Comparison of ENCODE assay signal across 32 mouse cellular contexts in genomic region chr13:104869907-104870306, GRCm38 (mm10). TPM values are rescaled to one million over a fixed set of nuclear protein-coding genes. Genes with fewer than 3 reads are reported as not detected.
"Had no signal": no experiment of that assay in that cellular context is flagged by ENCODE, and none has a peak within 500 bp of the region (broad histone marks: within the 10 kb centered on the region; RNA-seq: fewer than 3 reads in every experiment).

No protein-coding gene starts in this region.

- DNase-seq: gastrocnemius, postnatal 14 days; gastrocnemius, postnatal 36 days; heart, adult 2 months; heart, postnatal 14 days; kidney, adult 11 months; kidney, adult 2 months; kidney, adult 9 months; kidney, postnatal 10 days; kidney, postnatal 25 days; kidney, postnatal 4 days; liver; liver, embryonic 13.5 days had no signal

- ATAC-seq: hindbrain, postnatal 0 days; intestine, embryonic 16.5 days had no signal

- H3K4me2 ChIP-seq: heart, embryonic 11.5 days; heart, embryonic 13.5 days; heart, embryonic 15.5 days; hindbrain, embryonic 13.5 days; hindbrain, embryonic 15.5 days; kidney, embryonic 15.5 days; limb, embryonic 12.5 days; liver, embryonic 11.5 days; liver, embryonic 13.5 days had no signal

- H3K9ac ChIP-seq: heart, embryonic 13.5 days; heart, embryonic 15.5 days; hindbrain, embryonic 13.5 days; hindbrain, embryonic 15.5 days; kidney, embryonic 15.5 days; limb, embryonic 12.5 days; liver, embryonic 13.5 days had no signal

- H3K36me3 ChIP-seq: heart, embryonic 13.5 days; heart, embryonic 15.5 days; hindbrain, embryonic 13.5 days; hindbrain, embryonic 15.5 days; kidney, embryonic 15.5 days; limb, embryonic 10.5 days; limb, embryonic 12.5 days; liver, embryonic 13.5 days had no signal

- H3K27ac ChIP-seq: heart, adult 2 months; heart, embryonic 13.5 days; heart, embryonic 15.5 days; hindbrain, embryonic 13.5 days; hindbrain, embryonic 15.5 days; hindbrain, postnatal 0 days; kidney, embryonic 15.5 days; layer of hippocampus, adult 2 months; left cerebral cortex, adult 2 months; limb, embryonic 10.5 days; limb, embryonic 12.5 days; liver, embryonic 13.5 days had no signal

- H3K9me3 ChIP-seq: heart, embryonic 13.5 days; heart, embryonic 15.5 days; hindbrain, embryonic 13.5 days; hindbrain, embryonic 15.5 days; kidney, embryonic 15.5 days; limb, embryonic 10.5 days; limb, embryonic 12.5 days; liver, embryonic 13.5 days had no signal

- H3K4me1 ChIP-seq: heart, embryonic 13.5 days; heart, embryonic 15.5 days; hindbrain, embryonic 13.5 days; hindbrain, embryonic 15.5 days; kidney, embryonic 15.5 days; limb, embryonic 10.5 days; limb, embryonic 12.5 days; liver, embryonic 13.5 days had no signal

- H3K27me3 ChIP-seq: liver, embryonic 13.5 days had no signal

- H3K4me3 ChIP-seq: heart, adult 2 months; heart, embryonic 13.5 days; heart, embryonic 15.5 days; hindbrain, embryonic 13.5 days; hindbrain, embryonic 15.5 days; kidney, embryonic 15.5 days; layer of hippocampus, adult 2 months; left cerebral cortex, adult 2 months; limb, embryonic 10.5 days; limb, embryonic 12.5 days; liver, embryonic 13.5 days had no signal

RNA-seq across cellular contexts. Expression of gene Shisal2b, which starts 6.2 kb away (rescaled TPM):
- total RNA-seq: gastrocnemius, adult 18-20 months; gastrocnemius, adult 8-10 months; gastrocnemius, postnatal 14 days; gastrocnemius, postnatal 36 days; heart, adult 2 months; heart, postnatal 14 days; hematopoietic stem cell, adult 5-6 weeks had no signal
- polyA plus RNA-seq: gonadal fat pad, adult 2 months; heart, adult 2 months; heart, embryonic 15.5 days; heart, postnatal 0 days; hindbrain, embryonic 11.5 days; intestine, embryonic 14.5 days; kidney, adult 2 months; limb, embryonic 12.5 days; liver, embryonic 13.5 days had no signal
